Mouse (Mus musculus) hindbrain, embryonic 16.5 days (tissue): ENCODE measurements at regions not wholly inside any gene's neighbourhood (a gene's known extent, or its start where the extent isn't known, plus 50 kb on each side); places are given as distances from the start of the nearest gene placed in this dataset.

Experiments used
- ATAC-seq: fragments of 200-750 bp; cut with Nextera tagmentation; 2 replicates; pipeline ENCODE4 v1.8.0; 2017; ENCODE audit warnings: moderate TSS enrichment, moderate library complexity
- H3K27ac ChIP-seq: fragments of 300-500 bp; sonication (generic); 2 replicates; pipeline ENCODE4 v1.5.1; 2014; ENCODE audit warnings: low read depth, mild to moderate bottlenecking, control low read depth, low read length, moderate library complexity
- H3K27me3 ChIP-seq: fragments of 300-500 bp; sonication (generic); replicated peaks from 2 replicates; pipeline ENCODE4 v1.6.1; 2014; ENCODE audit warnings: low read length; ENCODE audit not compliant: control insufficient read depth, insufficient read depth
- H3K36me3 ChIP-seq: fragments of 300-500 bp; sonication (generic); 2 replicates; pipeline ENCODE4 v1.6.1; 2014; ENCODE audit warnings: mild to moderate bottlenecking, low read length, moderate library complexity, mixed read lengths; ENCODE audit not compliant: control insufficient read depth, insufficient read depth
- H3K4me1 ChIP-seq: fragments of 300-500 bp; sonication (generic); 2 replicates; pipeline ENCODE4 v1.6.1; 2014; ENCODE audit warnings: low read depth, low read length; ENCODE audit not compliant: control insufficient read depth, insufficient read depth
- H3K4me2 ChIP-seq: fragments of 300-500 bp; sonication (generic); 2 replicates; pipeline ENCODE4 v1.6.1; 2014; ENCODE audit warnings: mild to moderate bottlenecking, low read length, control low read depth, moderate library complexity
- H3K4me3 ChIP-seq: fragments of 300-500 bp; sonication (generic); 2 replicates; pipeline ENCODE4 v1.5.1; 2014; ENCODE audit warnings: mild to moderate bottlenecking, low read length, control low read depth, moderate library complexity
- H3K9ac ChIP-seq: fragments of 300-500 bp; sonication (generic); 2 replicates; pipeline ENCODE4 v1.6.1; 2014; ENCODE audit warnings: low read depth, mild to moderate bottlenecking, control low read depth, low read length, moderate library complexity
- H3K9me3 ChIP-seq: fragments of 300-500 bp; sonication (generic); 2 replicates; pipeline ENCODE4 v1.6.1; 2014; ENCODE audit warnings: mild to moderate bottlenecking, low read length, moderate library complexity; ENCODE audit not compliant: control insufficient read depth
- WGBS: fragments of 180-500 bp; shearing (Covaris S2); extraction: QIAGEN DNeasy Blood & Tissue Kit; methylation state at CpG from one replicate; pipeline ENCODE4 v1.1.7; 2014; 5-methylcytosine and 5-hydroxymethylcytosine counted together

DNA sequence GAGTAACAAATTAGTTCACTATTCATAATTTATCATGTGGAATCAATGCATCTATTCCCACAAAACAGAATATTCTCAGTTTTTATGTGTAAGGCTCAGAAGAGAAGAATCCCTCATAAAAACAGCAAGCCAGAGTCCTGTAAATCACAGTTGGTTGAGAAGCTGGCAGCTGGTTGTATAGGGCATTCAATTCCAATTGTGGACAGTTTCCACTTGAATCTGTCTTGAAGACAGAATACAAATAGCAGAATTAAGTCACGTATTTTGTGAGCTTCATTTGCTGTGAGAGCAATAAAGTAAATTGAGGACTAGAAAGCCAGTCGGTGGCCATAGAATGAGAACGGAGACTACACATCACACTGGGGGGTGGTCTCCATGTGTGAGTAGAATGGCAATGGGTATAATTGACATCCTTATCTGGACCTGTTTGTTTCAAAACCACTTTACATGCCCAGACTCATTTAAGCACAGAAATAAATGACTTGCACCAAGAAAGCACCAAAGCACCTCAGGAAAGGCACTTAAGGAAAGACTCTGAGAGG lies 63.4 kb upstream of the Adcy2 start:
- Histone ChIP-seq H3K36me3 (no peaks in the 10 kb centered on the region), H3K9ac (no peak overlapping the region), H3K27ac (no peak overlapping the region), H3K4me1 (no peaks in the 10 kb centered on the region), H3K27me3 (no peaks in the 10 kb centered on the region), H3K4me3 (no peak overlapping the region), H3K9me3 (no peaks in the 10 kb centered on the region), H3K4me2 (no peak overlapping the region)
- ATAC-seq, result no peak
- WGBS, result 48% methylated on average over 3 of the region's 3 CpGs

GRCm38 (mm10) chr13:69061436-69061835 lies 62.1 kb upstream of the Adcy2 start:
- ATAC-seq, result no peak
- WGBS, result 90% methylated on average over 3 of the region's 3 CpGs
- Histone ChIP-seq H3K9me3 (no peaks in the 10 kb centered on the region), H3K4me3 (no peak overlapping the region), H3K27me3 (no peaks in the 10 kb centered on the region), H3K4me2 (no peak overlapping the region), H3K4me1 (no peaks in the 10 kb centered on the region), H3K9ac (no peak overlapping the region), H3K36me3 (no peaks in the 10 kb centered on the region), H3K27ac (no peak overlapping the region)
